Mouse (Mus musculus): Measurements from ENCODE around the gene Tgfbr3l. TPM values are rescaled to one million over a fixed set of nuclear protein-coding genes. Genes with fewer than 3 reads are reported as not detected.

Tgfbr3l gene
- polyA plus RNA-seq, 1 experiment from 2014 or later = 3.0 TPM

DNA sequence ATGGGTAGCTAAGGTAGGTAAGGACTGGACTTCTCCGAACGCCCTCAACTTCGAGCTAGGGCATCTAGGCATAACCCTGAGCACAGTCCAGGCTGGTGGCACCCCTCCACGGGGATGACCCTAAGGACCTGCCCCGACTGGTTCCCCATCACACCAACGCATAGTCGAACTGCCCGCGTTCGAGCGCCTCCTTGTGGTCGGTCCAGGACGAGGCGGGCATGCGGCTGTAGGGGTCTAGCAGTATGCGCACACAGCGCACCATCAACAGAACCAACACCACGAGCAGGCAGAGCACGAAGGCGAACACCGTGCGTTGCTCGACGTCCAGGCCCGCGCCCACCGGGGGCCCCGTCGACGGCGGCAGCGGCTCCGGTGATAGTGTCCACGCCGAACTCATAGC is 10.2 kb downstream of the Tgfbr3l start:
- Histone ChIP-seq H3K4me3 (ENCODE audit: low read length) (peak overlapping the region; percentile 73), H3K27me3 (ENCODE audit: control insufficient read depth, insufficient read depth, low read length) (no peaks in the 10 kb centered on the region), H3K36me3 (ENCODE audit: control insufficient read depth, insufficient read depth) (peaks cover 48% of the 10 kb centered on the region), H3K27ac (ENCODE audit: low read length) (no peak overlapping the region; the same call in 1 of the 2 replicates), H3K9me3 (replicated peaks; ENCODE audit: control insufficient read depth, low read length) (no peaks in the 10 kb centered on the region), H3K4me1 (ENCODE audit: control insufficient read depth, insufficient read depth, low read length) (peaks cover 16% of the 10 kb centered on the region), H3K4me2 (ENCODE audit: low read depth, low read length) (peak overlapping the region; percentile 91), H3K9ac (ENCODE audit: low read length) (peak overlapping the region; percentile 73)
- 3% methylated on average over 35 of the region's 35 CpGs for WGBS
- ATAC-seq (replicated peaks; ENCODE audit: extremely low read depth, insufficient read depth, low FRiP score) = peak; percentile 50

DNA sequence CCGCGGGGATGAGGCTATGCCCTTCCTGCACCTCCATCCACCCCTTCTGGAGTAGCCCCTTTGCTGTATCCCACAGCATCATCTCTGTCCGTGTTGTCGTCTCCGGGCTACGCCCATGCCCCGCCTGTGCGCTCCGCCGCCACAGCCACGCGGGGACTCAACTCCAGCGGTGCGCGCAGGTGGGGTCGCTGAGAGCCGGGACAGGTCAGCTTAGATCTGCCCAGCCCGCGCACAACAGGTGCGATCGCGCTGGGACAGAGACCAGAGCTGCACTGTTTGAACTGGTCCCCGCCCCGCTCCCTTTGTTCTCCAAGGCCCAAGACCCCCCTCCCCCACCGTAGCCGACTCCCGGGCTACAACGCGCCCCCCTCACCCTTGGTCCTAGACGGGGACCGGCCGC is 10.7 kb downstream of the Tgfbr3l start:
- under 1% methylated on average over 26 of the region's 32 CpGs for WGBS
- H3K36me3 ChIP-seq (ENCODE audit: control insufficient read depth, insufficient read depth) = peaks cover 52% of the 10 kb centered on the region

DNA sequence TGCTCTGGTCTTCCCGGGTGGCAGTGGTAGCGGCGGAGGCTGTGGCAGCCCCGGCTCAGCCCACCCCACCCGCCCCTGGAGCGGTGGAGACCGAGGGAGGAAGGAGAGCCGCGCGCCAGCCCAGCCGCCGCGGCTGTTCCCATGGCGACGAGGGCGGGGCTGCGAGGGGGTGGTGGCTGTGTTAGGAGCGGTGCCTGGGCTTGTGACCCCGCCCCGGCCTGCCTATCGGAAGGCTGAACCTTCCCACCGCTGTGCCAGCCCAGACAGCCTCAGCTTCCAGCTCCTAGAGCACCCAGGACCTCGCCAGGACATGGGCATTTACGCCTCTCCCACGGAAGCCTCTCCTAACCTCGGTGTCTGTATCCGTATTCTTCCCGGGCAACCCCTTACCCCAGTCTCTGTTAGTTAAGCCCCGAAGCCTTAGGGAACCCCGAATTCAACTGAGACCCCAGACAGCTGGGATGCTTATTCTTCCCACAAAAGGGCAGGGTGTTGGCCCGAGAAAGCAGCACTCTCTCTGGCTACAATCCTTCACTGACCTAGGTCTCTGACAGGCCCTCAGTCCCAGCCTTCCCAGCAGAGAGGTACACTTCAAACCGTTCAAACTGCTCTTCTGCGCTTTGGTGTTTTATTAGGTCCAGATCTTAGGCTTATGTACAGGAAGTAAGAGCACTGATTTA is 11.3 kb downstream of the Tgfbr3l start, which contains the start of gene Ctxn1:
Ctxn1 (minus strand) TSS at position 150 of the 680 bp plus-strand sequence.
- Histone ChIP-seq H3K4me1 (ENCODE audit: control insufficient read depth, insufficient read depth, low read length) (peaks cover 8% of the 10 kb centered on the region), H3K27me3 (ENCODE audit: control insufficient read depth, insufficient read depth, low read length) (no peaks in the 10 kb centered on the region), H3K36me3 (ENCODE audit: control insufficient read depth, insufficient read depth) (peaks cover 53% of the 10 kb centered on the region), H3K9me3 (replicated peaks; ENCODE audit: control insufficient read depth, low read length) (no peaks in the 10 kb centered on the region), H3K4me2 (ENCODE audit: low read depth, low read length) (peak within 1 kb of the TSS; percentile 91), H3K27ac (ENCODE audit: low read length) (peak within 1 kb of the TSS; percentile 52), H3K9ac (ENCODE audit: low read length) (peak within 1 kb of the TSS; percentile 73), H3K4me3 (ENCODE audit: low read length) (peak within 1 kb of the TSS; percentile 73)
- ATAC-seq (replicated peaks; ENCODE audit: extremely low read depth, insufficient read depth, low FRiP score) = peak; percentile 93
- WGBS = 6% methylated on average over 31 of the region's 33 CpGs

More for the DNA sequence above, 10.7 kb downstream of the Tgfbr3l start:
- no peaks in the 10 kb centered on the region for H3K27me3 ChIP-seq (ENCODE audit: control insufficient read depth, insufficient read depth, low read length)
- peak; percentile 71 for ATAC-seq (replicated peaks; ENCODE audit: extremely low read depth, insufficient read depth, low FRiP score)
- H3K27ac ChIP-seq (ENCODE audit: low read length) = peak overlapping the region; percentile 36
- peak overlapping the region; percentile 91 for H3K4me2 ChIP-seq (ENCODE audit: low read depth, low read length)
- no peaks in the 10 kb centered on the region for H3K9me3 ChIP-seq (replicated peaks; ENCODE audit: control insufficient read depth, low read length)
- H3K9ac ChIP-seq (ENCODE audit: low read length) = peak overlapping the region; percentile 73
- peaks cover 13% of the 10 kb centered on the region for H3K4me1 ChIP-seq (ENCODE audit: control insufficient read depth, insufficient read depth, low read length)
- H3K4me3 ChIP-seq (ENCODE audit: low read length) = peak overlapping the region; percentile 73

DNA sequence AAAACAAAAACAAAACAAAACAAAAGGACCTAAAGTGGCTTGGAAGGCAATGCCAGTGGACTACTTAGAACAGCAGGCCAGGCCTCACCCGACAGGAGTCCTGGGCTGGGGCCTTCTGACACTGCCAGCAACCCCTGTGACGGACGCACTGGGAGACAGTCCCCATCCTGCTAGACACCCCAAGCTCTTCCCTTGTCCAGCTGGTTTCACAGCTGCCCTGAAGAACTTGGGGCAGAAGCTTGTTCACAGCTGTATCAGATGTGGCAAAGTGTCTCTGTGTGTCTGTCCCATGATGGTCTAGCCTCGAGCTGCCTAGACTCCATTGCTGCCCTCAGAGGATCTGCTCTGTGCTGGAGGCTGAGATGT is 11.8 kb downstream of the Tgfbr3l start:
- Histone ChIP-seq H3K9me3 (replicated peaks; ENCODE audit: control insufficient read depth, low read length) (no peaks in the 10 kb centered on the region), H3K27ac (ENCODE audit: low read length) (no peak overlapping the region; the same call in 1 of the 2 replicates), H3K4me3 (ENCODE audit: low read length) (no peak overlapping the region), H3K27me3 (ENCODE audit: control insufficient read depth, insufficient read depth, low read length) (no peaks in the 10 kb centered on the region), H3K4me2 (ENCODE audit: low read depth, low read length) (no peak overlapping the region), H3K36me3 (ENCODE audit: control insufficient read depth, insufficient read depth) (peaks cover 54% of the 10 kb centered on the region), H3K4me1 (ENCODE audit: control insufficient read depth, insufficient read depth, low read length) (peaks cover 7% of the 10 kb centered on the region; the same call in 1 of the 2 replicates), H3K9ac (ENCODE audit: low read length) (no peak overlapping the region)
- ATAC-seq (replicated peaks; ENCODE audit: extremely low read depth, insufficient read depth, low FRiP score) = no peak
- 88% methylated on average over 4 of the region's 4 CpGs for WGBS

DNA sequence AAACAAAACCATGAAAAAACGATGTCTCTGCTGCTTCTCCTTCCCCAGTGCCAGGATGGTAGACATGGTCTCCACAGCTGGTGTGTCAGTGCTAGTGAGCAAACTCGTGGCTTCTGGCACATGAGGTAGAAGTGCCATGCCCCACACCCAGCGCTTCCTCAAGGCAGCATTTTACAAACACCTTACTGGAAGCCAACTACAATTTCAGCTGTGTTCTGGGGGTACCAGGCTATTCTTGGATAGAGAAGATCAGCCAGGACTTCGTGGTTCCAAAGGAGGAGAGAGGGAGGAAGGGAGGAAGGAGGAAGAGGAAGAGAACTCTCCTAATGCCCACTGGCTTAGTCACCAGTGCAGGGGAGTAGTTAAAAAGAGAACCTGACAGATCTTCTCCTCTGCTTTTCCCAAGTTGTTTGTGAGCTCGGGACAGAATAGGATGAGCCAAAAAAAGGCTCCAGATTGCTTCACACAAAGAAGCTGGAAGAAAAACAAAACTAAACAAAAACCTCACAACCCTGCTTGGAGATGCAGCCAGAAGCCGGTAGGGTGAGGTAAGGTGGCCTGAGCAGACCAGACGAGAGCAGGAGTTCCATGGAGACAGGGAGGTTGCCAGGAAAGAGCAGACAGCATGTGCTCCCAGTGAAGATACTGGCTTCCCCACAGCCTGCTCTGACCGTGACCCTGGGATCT is 15.2 kb downstream of the Tgfbr3l start:
- H3K9me3 ChIP-seq (replicated peaks; ENCODE audit: control insufficient read depth, low read length) = no peaks in the 10 kb centered on the region

DNA sequence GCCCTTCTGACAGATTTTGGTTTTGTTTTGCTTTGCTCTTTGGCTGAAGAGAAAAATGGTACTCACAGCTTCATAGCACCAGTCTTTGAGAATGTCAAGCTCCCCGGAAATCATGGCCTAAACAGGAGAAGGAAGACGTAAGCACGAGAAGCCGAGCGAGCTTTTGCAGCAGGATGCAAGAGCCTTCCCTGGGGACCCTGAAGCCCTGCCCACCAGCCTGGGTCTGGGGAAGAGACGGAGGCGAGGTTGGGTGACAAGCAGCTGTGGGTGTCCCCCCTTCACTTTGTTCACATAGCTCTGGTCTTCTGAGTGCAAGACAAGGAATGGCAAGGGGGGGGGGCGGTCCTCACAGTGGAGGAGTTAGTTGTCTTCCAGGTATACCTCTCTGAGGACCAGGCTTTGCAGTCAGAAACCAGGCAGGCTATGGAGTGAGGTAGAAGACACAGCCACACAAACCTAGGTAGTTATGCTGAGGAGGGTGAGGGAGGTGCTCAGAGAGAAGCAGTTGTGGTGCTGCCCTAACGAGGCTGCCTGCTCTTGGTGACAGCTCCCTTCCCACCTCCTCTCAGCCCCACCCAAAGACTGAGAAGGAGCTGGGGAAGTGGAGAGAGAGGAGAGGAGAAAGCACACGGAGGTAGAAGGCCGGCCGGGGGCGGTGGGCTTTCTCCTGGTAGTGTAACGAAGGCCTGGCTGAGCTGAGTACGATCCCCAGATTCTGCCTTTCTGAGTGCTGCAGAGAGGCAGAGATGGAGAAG is 17.3 kb downstream of the Tgfbr3l start:
- Histone ChIP-seq H3K27ac (ENCODE audit: low read length) (no peak overlapping the region), H3K4me3 (ENCODE audit: low read length) (no peak overlapping the region), H3K9ac (ENCODE audit: low read length) (no peak overlapping the region), H3K9me3 (replicated peaks; ENCODE audit: control insufficient read depth, low read length) (no peaks in the 10 kb centered on the region), H3K27me3 (ENCODE audit: control insufficient read depth, insufficient read depth, low read length) (no peaks in the 10 kb centered on the region), H3K36me3 (ENCODE audit: control insufficient read depth, insufficient read depth) (peaks cover 81% of the 10 kb centered on the region), H3K4me1 (ENCODE audit: control insufficient read depth, insufficient read depth, low read length) (no peaks in the 10 kb centered on the region), H3K4me2 (ENCODE audit: low read depth, low read length) (no peak overlapping the region)
- 87% methylated on average over 15 of the region's 15 CpGs for WGBS
- no peak for ATAC-seq (replicated peaks; ENCODE audit: extremely low read depth, insufficient read depth, low FRiP score)

More for the DNA sequence above, 15.2 kb downstream of the Tgfbr3l start:
- no peaks in the 10 kb centered on the region for H3K27me3 ChIP-seq (ENCODE audit: control insufficient read depth, insufficient read depth, low read length)
- ATAC-seq (replicated peaks; ENCODE audit: extremely low read depth, insufficient read depth, low FRiP score) = no peak
- H3K9ac ChIP-seq (ENCODE audit: low read length) = no peak overlapping the region
- H3K36me3 ChIP-seq (ENCODE audit: control insufficient read depth, insufficient read depth) = peaks cover 71% of the 10 kb centered on the region
- 81% methylated on average over 8 of the region's 8 CpGs for WGBS
- H3K4me2 ChIP-seq (ENCODE audit: low read depth, low read length) = no peak overlapping the region
- H3K4me1 ChIP-seq (ENCODE audit: control insufficient read depth, insufficient read depth, low read length) = peaks cover 2% of the 10 kb centered on the region; the same call in 1 of the 2 replicates
- no peak overlapping the region for H3K27ac ChIP-seq (ENCODE audit: low read length)
- no peak overlapping the region for H3K4me3 ChIP-seq (ENCODE audit: low read length)

DNA sequence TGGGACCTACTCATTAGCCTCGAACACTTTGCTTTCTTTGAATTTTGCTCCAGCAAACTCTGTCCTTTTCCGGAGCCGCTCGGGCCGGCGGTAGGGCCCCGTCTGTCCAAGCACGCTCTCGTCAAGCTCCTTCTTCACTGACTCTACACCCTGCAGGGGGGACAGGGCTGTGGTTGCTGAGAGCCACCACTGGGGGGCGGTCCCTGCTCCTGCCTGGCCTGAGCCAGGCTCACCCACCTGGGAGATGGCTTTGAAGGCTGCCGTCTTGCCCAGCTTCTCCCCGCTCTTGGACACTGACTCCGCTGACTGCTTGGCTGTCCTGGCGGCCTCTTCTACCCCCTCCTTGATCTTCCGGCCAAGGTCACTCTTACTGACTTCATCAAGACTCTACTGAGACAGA is 19.6 kb downstream of the Tgfbr3l start:
- Histone ChIP-seq H3K27me3 (ENCODE audit: control insufficient read depth, insufficient read depth, low read length) (no peaks in the 10 kb centered on the region), H3K9ac (ENCODE audit: low read length) (no peak overlapping the region), H3K27ac (ENCODE audit: low read length) (no peak overlapping the region), H3K4me1 (ENCODE audit: control insufficient read depth, insufficient read depth, low read length) (no peaks in the 10 kb centered on the region), H3K4me3 (ENCODE audit: low read length) (no peak overlapping the region), H3K9me3 (replicated peaks; ENCODE audit: control insufficient read depth, low read length) (no peaks in the 10 kb centered on the region), H3K4me2 (ENCODE audit: low read depth, low read length) (no peak overlapping the region), H3K36me3 (ENCODE audit: control insufficient read depth, insufficient read depth) (peaks cover 70% of the 10 kb centered on the region)
- WGBS = 80% methylated on average over 15 of the region's 15 CpGs
- no peak; the same call in 1 of the 2 replicates for ATAC-seq (replicated peaks; ENCODE audit: extremely low read depth, insufficient read depth, low FRiP score)

DNA sequence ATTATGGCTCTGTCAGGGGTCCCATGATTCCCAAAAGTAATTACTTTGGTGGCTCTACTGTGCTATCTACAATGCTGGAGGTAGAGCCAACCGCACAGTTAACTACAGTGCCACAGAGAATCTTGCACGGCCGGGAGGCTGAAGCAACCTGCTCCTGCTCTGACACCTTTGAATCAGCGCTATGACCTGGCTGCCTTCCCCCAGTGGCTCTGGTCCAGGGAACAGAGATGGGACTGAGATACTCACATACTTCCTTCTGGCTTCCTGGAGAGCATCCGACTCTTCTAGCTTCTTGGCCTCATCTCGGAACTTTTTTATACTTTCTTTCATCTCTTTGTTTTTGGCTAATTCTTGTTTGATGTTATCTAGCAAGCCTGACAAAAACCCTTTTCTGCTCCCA is 21.6 kb downstream of the Tgfbr3l start:
- Histone ChIP-seq H3K27ac (ENCODE audit: low read length) (no peak overlapping the region), H3K36me3 (ENCODE audit: control insufficient read depth, insufficient read depth) (peaks cover 74% of the 10 kb centered on the region), H3K4me2 (ENCODE audit: low read depth, low read length) (no peak overlapping the region), H3K4me3 (ENCODE audit: low read length) (no peak overlapping the region), H3K9ac (ENCODE audit: low read length) (no peak overlapping the region), H3K4me1 (ENCODE audit: control insufficient read depth, insufficient read depth, low read length) (peaks cover 3% of the 10 kb centered on the region), H3K27me3 (ENCODE audit: control insufficient read depth, insufficient read depth, low read length) (no peaks in the 10 kb centered on the region), H3K9me3 (replicated peaks; ENCODE audit: control insufficient read depth, low read length) (no peaks in the 10 kb centered on the region)
- no peak for ATAC-seq (replicated peaks; ENCODE audit: extremely low read depth, insufficient read depth, low FRiP score)
- WGBS = 86% methylated on average over 6 of the region's 6 CpGs
